Mouse (Mus musculus): ENCODE data around the gene Mn1. TPM values are rescaled to one million over a fixed set of nuclear protein-coding genes. Genes with fewer than 3 reads are reported as not detected.

Gene Mn1
- total RNA-seq, 1 experiment from 2014 or later = 4.6 TPM

GRCm38 (mm10) chr5:111409412-111410044 is 7.6 kb upstream of the Mn1 start:
- DNase-seq = peak; percentile 43

- DNase-seq = no peak
Observed at GRCm38 (mm10) chr5:111410665-111411064, 6.5 kb upstream of the Mn1 start.

- peak; percentile 87 for DNase-seq
Observed at GRCm38 (mm10) chr5:111414192-111414591, 3.0 kb upstream of the Mn1 start.

- DNase-seq = no peak
Observed at GRCm38 (mm10) chr5:111414770-111415249, 2.4 kb upstream of the Mn1 start.

- DNase-seq = no peak
Observed at GRCm38 (mm10) chr5:111415575-111415974, 1.6 kb upstream of the Mn1 start.

GRCm38 (mm10) chr5:111416048-111416447 is 1.1 kb upstream of the Mn1 start:
- no peak for DNase-seq

GRCm38 (mm10) chr5:111417378-111418131 is 393 bp downstream of the Mn1 start:
- DNase-seq = peak; percentile 44

GRCm38 (mm10) chr5:111418202-111419120 is 1.3 kb downstream of the Mn1 start:
- DNase-seq = no peak

GRCm38 (mm10) chr5:111419121-111419881 is 2.1 kb downstream of the Mn1 start:
- DNase-seq = no peak

GRCm38 (mm10) chr5:111420011-111420691 is 3.0 kb downstream of the Mn1 start:
- no peak for DNase-seq

- no peak for DNase-seq
Observed at GRCm38 (mm10) chr5:111420896-111421295, 3.7 kb downstream of the Mn1 start.

- no peak for DNase-seq
Observed at GRCm38 (mm10) chr5:111421424-111421823, 4.3 kb downstream of the Mn1 start.

GRCm38 (mm10) chr5:111422058-111422800 is 5.1 kb downstream of the Mn1 start:
- no peak for DNase-seq

- no peak for DNase-seq
Observed at GRCm38 (mm10) chr5:111423011-111423410, 5.8 kb downstream of the Mn1 start.

- no peak for DNase-seq
Observed at GRCm38 (mm10) chr5:111423616-111424015, 6.5 kb downstream of the Mn1 start.

- no peak for DNase-seq
Observed at GRCm38 (mm10) chr5:111425813-111426212, 8.7 kb downstream of the Mn1 start.

- no peak for DNase-seq
Observed at GRCm38 (mm10) chr5:111426249-111426648, 9.1 kb downstream of the Mn1 start.

GRCm38 (mm10) chr5:111428882-111429281 is 11.7 kb downstream of the Mn1 start:
- no peak for DNase-seq

GRCm38 (mm10) chr5:111429726-111430125 is 12.6 kb downstream of the Mn1 start:
- DNase-seq = no peak

GRCm38 (mm10) chr5:111431007-111431730 is 14.0 kb downstream of the Mn1 start:
- DNase-seq = peak; percentile 43

All from adrenal gland, postnatal 14 days (tissue).